Mouse (Mus musculus) midbrain, embryonic 11.5 days (tissue): Measurements from ENCODE around the gene Odf4. TPM values are rescaled to one million over a fixed set of nuclear protein-coding genes. Genes with fewer than 3 reads are reported as not detected.
"Not testable (repeated sequence)": the region's sequence is repeated elsewhere in the genome, so short reads cannot be mapped to it uniquely, and the experiment has no call there.

Source experiments
- ATAC-seq: fragments of 200-750 bp; cut with Nextera tagmentation; 2 replicates; pipeline ENCODE4 v1.8.0; 2017; ENCODE audit warnings: moderate TSS enrichment, moderate library complexity; ENCODE audit not compliant: low FRiP score
- DNase-seq: peaks from one replicate; pipeline ENCODE4 v3.0.0; 2015; ENCODE audit warnings: low spot score; ENCODE audit errors: missing footprints
- H3K27ac ChIP-seq: fragments of 300-500 bp; sonication (generic); 2 replicates; pipeline ENCODE4 v1.5.1; 2014; ENCODE audit warnings: low read depth, low read length
- H3K27me3 ChIP-seq: fragments of 300-500 bp; sonication (generic); 2 replicates; pipeline ENCODE4 v1.6.1; 2014; ENCODE audit warnings: mild to moderate bottlenecking, low read length, moderate library complexity, mixed read lengths; ENCODE audit not compliant: control insufficient read depth, insufficient read depth
- H3K36me3 ChIP-seq: fragments of 300-500 bp; sonication (generic); 2 replicates; pipeline ENCODE4 v1.6.1; 2014; ENCODE audit warnings: mild to moderate bottlenecking, low read length, moderate library complexity, mixed read lengths; ENCODE audit not compliant: control insufficient read depth, insufficient read depth
- H3K4me1 ChIP-seq: fragments of 300-500 bp; sonication (generic); 2 replicates; pipeline ENCODE4 v1.6.1; 2014; ENCODE audit warnings: low read length; ENCODE audit not compliant: control insufficient read depth, insufficient read depth
- H3K4me2 ChIP-seq: fragments of 300-500 bp; sonication (generic); 2 replicates; pipeline ENCODE4 v1.6.1; 2014; ENCODE audit warnings: mild to moderate bottlenecking, moderate library complexity
- H3K4me3 ChIP-seq: fragments of 300-500 bp; sonication (generic); 2 replicates; pipeline ENCODE4 v1.5.1; 2014; ENCODE audit warnings: low read depth, low read length
- H3K9ac ChIP-seq: fragments of 300-500 bp; sonication (generic); 2 replicates; pipeline ENCODE4 v1.6.1; 2014; ENCODE audit warnings: low read length
- H3K9me3 ChIP-seq: fragments of 300-500 bp; sonication (generic); 2 replicates; pipeline ENCODE4 v1.6.1; 2016; ENCODE audit warnings: low read length; ENCODE audit not compliant: control insufficient read depth
- WGBS: fragments of 180-500 bp; shearing (Covaris S2); extraction: QIAGEN DNeasy Blood & Tissue Kit; methylation state at CpG from one replicate; pipeline ENCODE4 v1.1.7; 2014; 5-methylcytosine and 5-hydroxymethylcytosine counted together
- polyA plus RNA-seq: library from polyadenylated mRNA; unstranded; fragments of >200 nt; fragmentation: Nextera tagmentation; extraction: Ambion mirVana; gene quantifications from 2 replicates; pipeline ENCODE4 v1.2.1, GENCODE M21; 2014

Odf4 gene
- polyA plus RNA-seq, 1 experiment from 2014 or later, result not detected

DNA sequence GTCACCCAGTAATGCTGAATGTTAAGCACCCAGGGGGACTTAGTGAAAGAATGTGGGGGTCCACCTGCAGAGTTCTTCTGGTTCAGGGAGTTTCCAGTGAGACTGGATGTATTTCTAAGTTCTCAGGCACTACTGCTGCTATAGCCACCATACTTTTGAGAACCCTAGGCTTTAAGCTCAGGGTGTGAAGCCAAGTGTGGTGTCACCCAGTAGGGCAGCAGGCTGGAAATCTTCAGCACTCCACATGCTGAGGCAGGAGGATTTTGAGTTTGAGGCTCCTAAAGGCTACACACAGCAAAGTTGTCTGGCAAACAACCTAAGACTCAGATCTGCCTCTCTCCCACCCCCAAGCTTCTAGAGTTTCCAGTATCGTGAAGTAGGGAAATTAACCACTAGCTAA is 39.7 kb upstream of the Odf4 start:
- no peak for ATAC-seq
- no peaks in the 10 kb centered on the region for H3K9me3 ChIP-seq
- DNase-seq, result peak; percentile 69
- no peaks in the 10 kb centered on the region; the same call in 1 of the 2 replicates for H3K27me3 ChIP-seq
- H3K36me3 ChIP-seq, result no peaks in the 10 kb centered on the region
- H3K27ac ChIP-seq, result no peak overlapping the region
- H3K4me2 ChIP-seq, result no peak overlapping the region
- 64% methylated on average over 1 of the region's 1 CpGs for WGBS
- peaks cover 2% of the 10 kb centered on the region; the same call in 1 of the 2 replicates for H3K4me1 ChIP-seq
- no peak overlapping the region for H3K9ac ChIP-seq
- no peak overlapping the region for H3K4me3 ChIP-seq

- Histone ChIP-seq H3K4me2 (no peak overlapping the region), H3K9ac (no peak overlapping the region), H3K27ac (no peak overlapping the region), H3K27me3 (no peaks in the 10 kb centered on the region; the same call in 1 of the 2 replicates), H3K4me1 (peaks cover 2% of the 10 kb centered on the region; the same call in 1 of the 2 replicates), H3K36me3 (no peaks in the 10 kb centered on the region), H3K9me3 (no peaks in the 10 kb centered on the region), H3K4me3 (no peak overlapping the region)
- WGBS, result 32% methylated on average over 3 of the region's 3 CpGs
- ATAC-seq (no peak), DNase-seq (peak; percentile 94)
Measured at GRCm38 (mm10) chr11:68965845-68966244, 39.0 kb upstream of the Odf4 start.

DNA sequence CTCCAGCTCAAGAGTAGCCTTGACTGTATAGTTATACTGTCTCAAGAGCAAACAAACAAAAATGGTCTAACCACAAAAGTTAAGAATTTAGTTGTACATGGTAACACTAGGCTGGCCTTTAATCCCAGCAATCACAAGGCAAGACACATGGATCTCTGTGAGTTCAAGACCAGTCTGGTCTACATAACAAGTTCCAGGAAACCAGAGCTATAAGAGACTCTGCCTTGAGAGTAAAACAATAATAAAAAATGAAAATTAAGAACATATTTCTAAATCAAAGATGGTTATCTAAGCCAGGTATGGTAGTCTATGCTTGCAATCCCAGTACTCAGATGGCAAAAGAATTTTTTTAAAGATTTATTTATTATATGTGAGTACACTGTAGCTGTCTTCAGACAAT is 38.2 kb upstream of the Odf4 start:
- Histone ChIP-seq H3K4me1 (peaks cover 2% of the 10 kb centered on the region; the same call in 1 of the 2 replicates), H3K9ac (no peak overlapping the region), H3K27me3 (no peaks in the 10 kb centered on the region; the same call in 1 of the 2 replicates), H3K4me3 (no peak overlapping the region), H3K9me3 (no peaks in the 10 kb centered on the region), H3K27ac (no peak overlapping the region), H3K4me2 (no peak overlapping the region), H3K36me3 (no peaks in the 10 kb centered on the region)
- ATAC-seq, result no peak
- DNase-seq, result peak; percentile 12

DNA sequence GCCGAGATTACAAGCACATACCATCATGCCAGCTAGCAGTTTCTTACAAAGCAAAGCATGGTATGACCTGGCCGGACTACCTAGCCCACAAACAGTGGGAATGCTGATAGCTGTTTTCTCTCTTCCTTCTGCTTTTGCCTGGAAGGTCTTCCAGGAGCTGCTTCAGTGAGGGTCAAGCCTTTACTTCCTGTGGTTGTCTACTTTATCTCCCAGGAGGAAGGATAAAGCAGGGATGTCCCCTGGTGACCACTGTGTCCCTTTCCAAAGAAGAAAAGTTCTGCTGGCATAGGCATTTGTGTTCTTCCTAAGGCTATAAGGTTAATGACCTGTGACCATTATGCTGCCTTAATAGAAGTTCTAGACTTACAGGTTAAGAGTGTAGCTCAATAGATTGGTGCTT is 36.5 kb upstream of the Odf4 start:
- Histone ChIP-seq H3K4me2 (no peak overlapping the region), H3K36me3 (no peaks in the 10 kb centered on the region), H3K27me3 (no peaks in the 10 kb centered on the region; the same call in 1 of the 2 replicates), H3K4me1 (peaks cover 2% of the 10 kb centered on the region; the same call in 1 of the 2 replicates), H3K9me3 (no peaks in the 10 kb centered on the region), H3K27ac (no peak overlapping the region), H3K9ac (no peak overlapping the region), H3K4me3 (no peak overlapping the region)
- no peak for ATAC-seq
- no peak for DNase-seq
- WGBS, result 76% methylated on average over 2 of the region's 2 CpGs

- not testable (repeated sequence) for H3K4me2 ChIP-seq, H3K36me3 ChIP-seq, H3K9me3 ChIP-seq, H3K4me1 ChIP-seq, H3K9ac ChIP-seq, H3K27ac ChIP-seq, H3K27me3 ChIP-seq, H3K4me3 ChIP-seq, ATAC-seq
- DNase-seq, result peak; percentile 26
- 30% methylated on average over 11 of the region's 11 CpGs for WGBS
Measured at GRCm38 (mm10) chr11:68962159-68962558, 35.3 kb upstream of the Odf4 start.

- no peaks in the 10 kb centered on the region for H3K36me3 ChIP-seq
- no peaks in the 10 kb centered on the region for H3K4me1 ChIP-seq
- WGBS, result 75% methylated on average over 3 of the region's 3 CpGs
- ATAC-seq, result no peak
- no peak overlapping the region for H3K9ac ChIP-seq
- peak; percentile 8 for DNase-seq
- H3K4me2 ChIP-seq, result no peak overlapping the region
- H3K27ac ChIP-seq, result no peak overlapping the region
- H3K27me3 ChIP-seq, result peaks cover 4% of the 10 kb centered on the region; the same call in 1 of the 2 replicates
- H3K9me3 ChIP-seq, result no peaks in the 10 kb centered on the region
- no peak overlapping the region for H3K4me3 ChIP-seq
Measured at GRCm38 (mm10) chr11:68961596-68961995, 34.7 kb upstream of the Odf4 start.

GRCm38 (mm10) chr11:68957971-68958370 is 31.1 kb upstream of the Odf4 start:
- H3K9ac ChIP-seq, result no peak overlapping the region
- no peak overlapping the region for H3K4me2 ChIP-seq
- no peak overlapping the region for H3K27ac ChIP-seq
- H3K4me3 ChIP-seq, result no peak overlapping the region
- 85% methylated on average over 1 of the region's 1 CpGs for WGBS
- no peaks in the 10 kb centered on the region for H3K9me3 ChIP-seq
- H3K27me3 ChIP-seq, result peaks cover 24% of the 10 kb centered on the region
- H3K36me3 ChIP-seq, result no peaks in the 10 kb centered on the region
- H3K4me1 ChIP-seq, result peaks cover 10% of the 10 kb centered on the region
- no peak for ATAC-seq
- no peak for DNase-seq

GRCm38 (mm10) chr11:68957308-68957707 is 30.4 kb upstream of the Odf4 start, which contains the start of gene Arhgef15:
Arhgef15 (minus strand) TSS chr11:68957480.
- Histone ChIP-seq H3K9me3 (no peaks in the 10 kb centered on the region), H3K36me3 (no peaks in the 10 kb centered on the region), H3K27me3 (peaks cover 24% of the 10 kb centered on the region), H3K4me3 (no peak within 1 kb of the TSS), H3K4me1 (peaks cover 10% of the 10 kb centered on the region), H3K27ac (no peak within 1 kb of the TSS), H3K9ac (no peak within 1 kb of the TSS), H3K4me2 (no peak within 1 kb of the TSS)
- DNase-seq (peak; percentile 79), ATAC-seq (no peak)
- WGBS, result 26% methylated on average over 8 of the region's 8 CpGs

DNA sequence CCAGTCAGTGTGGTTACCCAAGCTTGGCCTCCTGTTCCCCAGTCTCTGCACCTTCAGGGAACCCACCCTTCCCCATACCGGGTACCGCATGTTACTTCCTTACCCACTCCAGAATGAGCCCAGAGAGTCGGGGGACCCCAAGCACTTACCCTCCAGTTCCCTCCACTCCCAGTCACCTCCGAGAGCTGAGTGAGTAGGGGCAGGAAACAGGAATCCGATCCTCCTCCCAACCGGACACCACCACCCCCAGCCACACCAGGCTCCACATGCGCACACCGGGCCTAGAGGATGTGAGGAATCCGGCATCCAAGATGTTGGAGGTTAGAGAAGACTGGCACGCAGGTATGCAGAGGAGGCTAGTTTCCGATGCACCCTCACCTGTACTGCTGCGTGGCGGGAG is 29.8 kb upstream of the Odf4 start:
- Histone ChIP-seq H3K4me2 (no peak overlapping the region), H3K9me3 (no peaks in the 10 kb centered on the region), H3K27me3 (peaks cover 27% of the 10 kb centered on the region), H3K4me1 (peaks cover 10% of the 10 kb centered on the region), H3K36me3 (no peaks in the 10 kb centered on the region), H3K9ac (no peak overlapping the region), H3K4me3 (no peak overlapping the region), H3K27ac (no peak overlapping the region)
- no peak for ATAC-seq
- DNase-seq, result peak; percentile 82
- WGBS, result 22% methylated on average over 13 of the region's 13 CpGs
